Mouse (Mus musculus) left cerebral cortex, postnatal 14 days (tissue): ENCODE results near the gene Tmod3. TPM values are rescaled to one million over a fixed set of nuclear protein-coding genes. Genes with fewer than 3 reads are reported as not detected.
A peak's percentile ranks its signal among the peaks of the same experiment; 100 is the strongest.

Source experiments
- DNase-seq, 2 experiments: peaks; one replicate each; pipeline ENCODE4 v3.0.0; 2021 to 2022; ENCODE audit warnings: low spot score in 2 of 2, mixed read lengths in 1 of 2
- intact Hi-C: fragments of 180-260 bp; cut with DNase I; formaldehyde crosslinking; loops from one replicate; pipeline ENCODE4 v1.15.1; 2025
- long read RNA-seq, 2 experiments: library from polyadenylated mRNA; stranded (forward); transcript quantifications; one replicate each; pipeline ENCODE4 v2.0.0; 2021
- total RNA-seq, 2 experiments: library from RNA; stranded (reverse); gene quantifications; 2 replicates each; pipeline ENCODE4 v1.2.3; 2021

Tmod3 gene
- total RNA-seq: 10 to 100 TPM; 59.0 to 64.9 TPM
- long read RNA-seq, experiment 1, transcript Tmod3-201 (10 exons, 3,667 nt): minor isoform, 12 of 50 reads
- long read RNA-seq, experiment 1, transcript Tmod3-205 (4 exons, 898 nt): major isoform, 25 of 50 reads
- long read RNA-seq, experiment 1, partial matches to known transcripts: 1 of 50 reads
- long read RNA-seq, experiment 1, other reads (novel, unspliced or antisense): 12 of 50 reads
- long read RNA-seq, experiment 2, transcript Tmod3-205 (4 exons, 898 nt): minor isoform, 21 of 58 reads
- long read RNA-seq, experiment 2, transcript Tmod3-201 (10 exons, 3,667 nt): major isoform, 23 of 58 reads
- long read RNA-seq, experiment 2, partial matches to known transcripts: 2 of 58 reads
- long read RNA-seq, experiment 2, other reads (novel, unspliced or antisense): 12 of 58 reads

DNA sequence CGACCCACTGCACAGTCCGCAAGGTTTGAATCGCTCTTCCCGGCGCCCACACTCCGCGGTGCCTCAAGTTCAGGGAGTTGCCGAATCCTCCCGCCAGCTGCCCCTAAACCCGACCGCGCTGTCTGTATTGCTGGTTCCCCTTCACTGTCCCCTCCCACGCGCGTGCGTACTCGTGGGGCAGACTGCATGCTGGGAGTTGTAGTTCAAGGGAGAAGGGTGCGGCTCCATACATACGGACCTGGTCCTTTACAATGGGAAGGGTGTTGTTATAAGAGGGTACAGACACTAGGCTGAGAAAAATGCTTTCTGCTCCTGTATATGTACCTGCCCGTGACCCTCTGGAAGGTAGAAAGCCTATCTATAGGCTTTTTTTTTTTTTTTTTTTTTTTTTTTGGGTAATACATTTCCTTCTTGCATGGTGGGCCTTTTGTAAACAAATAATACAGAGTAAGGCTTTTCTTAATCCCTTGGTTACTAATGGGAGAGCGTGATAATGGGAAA, at the start of gene Tmod3:
Tmod3 (minus strand) TSS at position 146 of the 501 bp plus-strand sequence.
- DNase-seq: peak; percentile 90 to 94
- intact Hi-C loops: no loop called here

DNA sequence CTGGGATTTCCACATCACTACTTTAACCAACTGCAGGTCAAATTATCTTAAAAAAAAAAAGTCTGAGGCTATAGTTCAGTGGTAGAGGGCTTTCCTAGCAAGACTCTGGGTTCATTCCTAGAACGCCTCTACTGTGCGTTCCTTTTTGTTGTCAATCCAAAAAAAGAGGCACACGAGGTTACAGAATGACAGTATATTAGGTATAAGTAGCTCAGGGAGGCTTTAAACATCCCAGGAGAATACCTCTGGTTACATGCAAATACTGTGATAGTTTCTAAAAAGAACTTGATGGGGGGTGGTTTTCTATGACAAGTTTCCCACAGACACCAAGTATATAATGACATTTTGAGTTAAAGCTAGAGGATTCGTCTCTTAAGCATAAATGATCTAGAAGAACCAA, 48.0 kb upstream of the Tmod3 start:
- DNase-seq: no peak
- intact Hi-C loops: no loop called here

GRCm38 (mm10) chr9:75601510-75601909, 42.1 kb upstream of the Tmod3 start:
- intact Hi-C loops: no loop called here
- no peak for DNase-seq

GRCm38 (mm10) chr9:75600166-75600934, 40.9 kb upstream of the Tmod3 start:
- intact Hi-C loops: no loop called here
- peak; percentile 53 to 59 for DNase-seq

- DNase-seq: peak; percentile 57 to 80
- intact Hi-C loops: no loop called here
Observed at GRCm38 (mm10) chr9:75599191-75599841, 39.9 kb upstream of the Tmod3 start.

DNA sequence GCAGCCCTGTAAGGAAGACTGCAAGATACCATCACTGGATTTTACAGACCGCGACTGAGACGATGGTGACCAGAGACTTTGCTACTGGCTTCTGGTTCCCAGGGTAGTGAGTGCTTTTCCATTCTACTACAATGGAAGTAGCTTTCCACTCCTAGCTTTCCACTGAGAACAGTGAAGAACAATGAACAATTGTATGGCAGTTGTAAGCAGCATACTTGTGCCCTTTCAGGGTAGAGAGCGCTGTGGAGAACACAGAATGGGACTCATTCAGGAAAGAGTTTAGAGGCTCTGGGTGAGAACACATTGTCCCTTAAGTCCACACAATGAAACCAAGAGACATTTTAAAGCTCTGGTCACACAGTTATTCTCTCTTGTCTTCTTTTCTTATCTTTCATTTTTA, 38.1 kb upstream of the Tmod3 start:
- intact Hi-C loops: no loop called here
- no peak for DNase-seq

DNA sequence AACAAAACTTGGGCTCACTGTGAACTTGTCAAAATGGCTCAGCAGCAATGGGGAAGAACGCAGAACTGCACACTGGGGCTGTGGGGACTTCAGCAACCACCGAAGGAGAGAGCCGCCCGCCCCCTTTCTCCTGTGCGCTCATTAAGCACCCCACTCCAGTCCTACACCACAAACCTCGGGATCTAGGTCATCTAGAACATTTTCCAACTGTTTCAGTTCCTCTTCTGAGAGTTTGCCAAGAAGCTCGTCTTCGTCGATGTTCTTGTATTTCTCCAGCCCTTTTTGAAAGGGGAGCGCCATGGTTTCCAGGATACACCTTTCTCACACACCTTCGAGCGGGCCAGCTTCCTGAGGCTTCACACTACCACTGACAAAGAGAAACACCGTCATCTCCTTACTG, 37.6 kb upstream of the Tmod3 start:
- intact Hi-C loops: no loop called here
- no peak for DNase-seq

DNA sequence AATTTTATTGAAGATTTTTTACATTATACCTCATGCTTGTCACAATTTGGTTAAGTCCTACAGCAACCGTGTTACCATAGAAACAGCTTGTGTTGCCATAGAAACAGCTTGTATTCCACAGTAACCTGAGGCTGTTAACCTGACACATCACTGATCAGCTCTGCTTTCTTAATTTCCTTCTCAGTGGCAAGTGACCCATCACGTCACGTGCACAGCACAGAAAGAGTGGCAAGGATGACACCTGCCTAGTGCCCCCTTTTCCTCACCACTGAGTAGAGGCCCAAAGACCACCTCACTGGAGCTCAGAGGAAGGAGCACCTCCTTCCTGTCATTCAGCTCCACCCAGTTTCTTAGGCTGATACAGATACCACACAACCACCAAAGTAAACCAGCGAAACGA, 34.0 kb upstream of the Tmod3 start:
- peak; percentile 49 to 78 for DNase-seq
- intact Hi-C loops: no loop called here

GRCm38 (mm10) chr9:75589850-75590790, 30.7 kb upstream of the Tmod3 start:
- intact Hi-C loops: loop anchor here (10.0 kb wide), 1 partner anchor 125 kb away; no protein-coding TSS in a partner anchor
- DNase-seq: no peak

GRCm38 (mm10) chr9:75581694-75582350, 22.4 kb upstream of the Tmod3 start:
- intact Hi-C loops: loop anchor here (2.0 to 10.0 kb wide), 2 partner anchors 59 to 117 kb away; no protein-coding TSS in a partner anchor
- DNase-seq: no peak

GRCm38 (mm10) chr9:75579321-75579720, 19.9 kb upstream of the Tmod3 start:
- intact Hi-C loops: no loop called here
- DNase-seq: no peak

- no peak for DNase-seq
- intact Hi-C loops: no loop called here
Observed at GRCm38 (mm10) chr9:75571036-75571942, 11.8 kb upstream of the Tmod3 start.

DNA sequence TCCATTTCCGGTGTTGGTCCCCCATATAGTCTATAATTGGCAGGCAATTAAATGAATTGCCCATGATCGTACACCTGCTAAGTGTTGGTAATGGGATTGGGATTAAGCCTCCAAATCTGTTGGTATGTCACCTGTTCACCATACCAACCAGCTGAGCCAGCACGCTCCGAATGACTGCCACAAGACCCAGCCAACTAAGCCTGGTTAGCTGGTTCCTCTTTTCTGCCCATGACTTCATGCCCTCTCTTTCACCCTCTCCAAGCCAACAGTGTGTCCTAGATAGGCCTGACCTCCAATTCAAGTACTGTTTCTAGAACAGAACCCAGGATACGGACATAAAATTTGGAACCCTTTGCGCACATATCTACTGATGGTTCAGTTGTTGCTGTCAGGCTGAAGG, 8.9 kb upstream of the Tmod3 start:
- intact Hi-C loops: no loop called here
- no peak for DNase-seq

- no peak for DNase-seq
- intact Hi-C loops: no loop called here
Observed at GRCm38 (mm10) chr9:75564892-75565291, 5.4 kb upstream of the Tmod3 start.

DNA sequence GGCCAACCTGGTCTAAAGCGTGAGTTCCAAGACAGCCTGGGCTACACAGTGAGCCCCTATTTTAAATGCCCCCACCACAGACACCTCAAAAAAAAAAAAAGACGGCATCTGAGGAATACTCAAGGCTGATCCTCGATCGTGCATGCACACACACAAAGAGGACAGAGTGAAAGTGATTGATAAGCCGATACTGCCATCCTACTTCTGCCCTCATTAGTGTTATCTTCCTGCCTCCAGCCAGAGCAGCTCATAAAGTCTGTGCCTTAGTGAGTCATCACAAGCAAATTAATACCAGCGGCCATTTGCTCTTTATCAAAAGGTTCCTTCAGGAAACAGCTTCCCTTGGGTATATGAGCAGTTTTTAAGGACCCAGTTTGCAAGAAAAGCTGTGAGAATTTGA, 4.2 kb upstream of the Tmod3 start:
- intact Hi-C loops: no loop called here
- DNase-seq: no peak

- no peak for DNase-seq
- intact Hi-C loops: no loop called here
Observed at GRCm38 (mm10) chr9:75563176-75563575, 3.7 kb upstream of the Tmod3 start.

DNA sequence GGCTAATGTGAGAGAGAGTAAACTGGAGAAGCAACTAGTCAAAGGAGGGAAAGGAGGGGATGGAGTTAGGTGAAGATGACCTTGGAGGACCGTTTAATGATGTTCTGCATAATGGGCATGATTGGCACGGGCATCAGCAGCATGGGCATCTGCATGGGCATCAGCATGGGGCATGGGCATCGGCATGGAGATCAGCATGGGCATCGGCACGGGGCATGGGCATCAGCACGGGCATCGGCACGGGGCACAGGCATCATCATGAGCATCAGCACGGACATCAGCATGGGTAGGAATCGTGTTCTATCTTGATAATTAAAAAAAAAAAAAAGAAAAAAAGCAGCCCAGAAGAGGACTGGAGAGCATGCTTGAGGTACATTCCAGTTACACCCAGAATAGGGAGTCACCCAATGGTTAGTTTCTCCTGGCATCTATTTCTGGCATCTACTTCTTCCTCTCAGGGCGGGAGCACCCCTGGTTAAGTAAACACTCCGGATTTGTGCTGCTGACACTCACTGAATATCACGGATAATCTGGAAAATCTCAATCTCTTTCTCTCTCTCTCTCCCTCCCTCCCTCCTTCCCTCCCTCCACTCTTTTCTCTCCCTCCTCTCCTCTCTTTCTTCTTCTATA, 1.7 kb upstream of the Tmod3 start:
- no peak for DNase-seq

More for the DNA sequence above, 1.7 kb upstream of the Tmod3 start:
- intact Hi-C loops: no loop called here
